Mouse (Mus musculus): ENCODE results near the gene Htatip2. TPM values are rescaled to one million over a fixed set of nuclear protein-coding genes. Genes with fewer than 3 reads are reported as not detected.

Gene Htatip2
- polyA plus RNA-seq, 1 experiment from 2014 or later: 39.0 TPM

DNA sequence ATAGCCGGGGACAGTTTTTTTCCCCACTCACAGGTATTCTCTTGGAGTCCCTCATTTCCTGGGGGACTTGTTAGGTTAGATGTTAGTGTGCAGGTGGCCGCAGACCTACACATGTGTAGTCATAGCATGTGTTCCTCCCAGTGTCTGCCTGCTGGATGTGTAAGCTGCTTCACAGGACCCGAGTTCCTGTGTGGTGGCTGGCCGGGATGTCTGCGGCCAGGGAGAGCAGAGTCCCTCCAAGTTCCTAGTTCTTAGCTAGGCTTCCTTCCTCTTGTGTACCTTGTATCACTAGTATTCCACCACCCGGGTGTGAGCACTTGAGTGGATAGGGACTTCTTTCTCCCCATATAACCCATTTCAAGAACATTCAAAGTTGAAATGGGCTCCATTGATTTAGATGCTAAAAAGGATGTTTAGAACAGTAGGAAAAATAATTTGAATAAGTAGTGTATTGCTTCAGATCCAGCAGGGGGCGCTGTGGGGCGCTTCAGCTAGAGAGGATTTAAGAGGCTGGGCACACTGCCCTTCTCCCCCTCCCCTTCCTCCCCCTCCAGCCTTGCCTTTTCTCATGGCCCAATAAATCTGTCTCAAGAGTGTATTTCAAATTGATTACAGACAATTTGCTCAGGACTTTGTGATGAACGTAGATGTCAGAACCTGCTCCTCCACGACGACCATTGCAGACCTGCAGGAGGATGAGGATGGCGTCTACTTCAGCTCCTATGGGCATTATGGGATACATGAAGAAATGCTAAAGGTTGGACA, 27.9 kb downstream of the Htatip2 start:
- no peaks in the 10 kb centered on the region for H3K9me3 ChIP-seq (replicated peaks)
- H3K4me3 ChIP-seq (replicated peaks): no peak overlapping the region
- H3K4me1 ChIP-seq (replicated peaks): no peaks in the 10 kb centered on the region
- H3K36me3 ChIP-seq: peaks cover 87% of the 10 kb centered on the region
- H3K27me3 ChIP-seq: no peaks in the 10 kb centered on the region
- no peak for ATAC-seq (ENCODE audit: low read depth)
- DNase-seq: peak; percentile 27
- no peak overlapping the region for H3K4me2 ChIP-seq
- H3K9ac ChIP-seq: no peak overlapping the region
- 60% methylated on average over 12 of the region's 12 CpGs for WGBS (ENCODE audit: insufficient replicate concordance)
- H3K27ac ChIP-seq: no peak overlapping the region

- Histone ChIP-seq H3K4me3 (replicated peaks) (no peak overlapping the region), H3K27me3 (no peaks in the 10 kb centered on the region), H3K4me2 (no peak overlapping the region), H3K9me3 (replicated peaks) (no peaks in the 10 kb centered on the region), H3K36me3 (peaks cover 84% of the 10 kb centered on the region), H3K9ac (no peak overlapping the region), H3K4me1 (replicated peaks) (no peaks in the 10 kb centered on the region), H3K27ac (no peak overlapping the region)
- 92% methylated on average over 3 of the region's 3 CpGs for WGBS (ENCODE audit: insufficient replicate concordance)
- DNase-seq: no peak
- no peak for ATAC-seq (ENCODE audit: low read depth)
Measured at GRCm38 (mm10) chr7:49787383-49787645, 28.4 kb downstream of the Htatip2 start.

DNA sequence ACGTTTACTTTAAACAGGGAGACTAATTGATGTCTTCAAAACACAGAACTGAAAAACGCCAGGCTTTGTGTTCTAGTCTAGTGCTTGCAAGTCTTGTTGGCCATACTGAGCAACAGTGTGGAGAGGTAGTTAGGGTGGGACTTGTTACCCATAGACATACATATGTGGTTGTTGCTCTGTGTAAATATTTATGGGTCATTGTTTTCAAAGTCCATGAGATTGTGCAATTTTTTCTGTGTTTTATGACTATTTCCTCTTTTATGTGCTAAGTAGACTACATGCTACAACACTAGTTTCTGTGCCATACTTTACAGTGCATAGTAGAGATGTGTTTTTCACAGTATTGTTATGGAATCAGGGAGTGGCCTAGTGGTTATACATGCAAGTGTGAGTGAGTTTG, 35.4 kb downstream of the Htatip2 start:
- no peak for ATAC-seq (ENCODE audit: low read depth)
- 71% methylated on average over 2 of the region's 2 CpGs for WGBS (ENCODE audit: insufficient replicate concordance)
- Histone ChIP-seq H3K27ac (no peak overlapping the region), H3K36me3 (peaks cover 75% of the 10 kb centered on the region), H3K9me3 (replicated peaks) (no peaks in the 10 kb centered on the region), H3K4me3 (replicated peaks) (no peak overlapping the region), H3K27me3 (no peaks in the 10 kb centered on the region), H3K4me2 (no peak overlapping the region), H3K9ac (no peak overlapping the region), H3K4me1 (replicated peaks) (no peaks in the 10 kb centered on the region)
- no peak for DNase-seq

DNA sequence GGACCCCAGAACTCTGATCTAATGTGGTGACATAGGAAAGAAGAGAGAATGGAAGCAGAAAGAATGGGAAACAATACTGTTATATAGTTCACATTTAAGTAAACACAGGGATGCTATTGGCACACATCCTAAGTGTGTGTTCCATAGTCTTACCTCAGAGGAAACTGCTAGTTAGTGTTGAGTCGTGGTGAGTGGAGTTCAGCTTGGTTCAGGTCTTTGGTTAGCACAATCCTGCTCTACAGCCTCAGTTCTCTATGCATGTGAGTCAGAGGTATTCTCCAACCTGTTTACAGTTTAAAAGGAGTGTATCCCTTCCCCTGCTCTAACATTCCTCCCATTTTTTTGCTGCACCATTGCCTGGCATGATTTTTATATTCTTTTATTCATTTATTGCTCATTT, 38.3 kb downstream of the Htatip2 start:
- H3K27me3 ChIP-seq: no peaks in the 10 kb centered on the region
- no peak for DNase-seq
- H3K9me3 ChIP-seq (replicated peaks): no peaks in the 10 kb centered on the region
- H3K4me3 ChIP-seq (replicated peaks): no peak overlapping the region
- H3K36me3 ChIP-seq: peaks cover 75% of the 10 kb centered on the region
- H3K4me1 ChIP-seq (replicated peaks): no peaks in the 10 kb centered on the region
- H3K27ac ChIP-seq: no peak overlapping the region
- 60% methylated on average over 1 of the region's 1 CpGs for WGBS (ENCODE audit: insufficient replicate concordance)
- no peak overlapping the region for H3K9ac ChIP-seq
- no peak overlapping the region for H3K4me2 ChIP-seq
- no peak for ATAC-seq (ENCODE audit: low read depth)

DNA sequence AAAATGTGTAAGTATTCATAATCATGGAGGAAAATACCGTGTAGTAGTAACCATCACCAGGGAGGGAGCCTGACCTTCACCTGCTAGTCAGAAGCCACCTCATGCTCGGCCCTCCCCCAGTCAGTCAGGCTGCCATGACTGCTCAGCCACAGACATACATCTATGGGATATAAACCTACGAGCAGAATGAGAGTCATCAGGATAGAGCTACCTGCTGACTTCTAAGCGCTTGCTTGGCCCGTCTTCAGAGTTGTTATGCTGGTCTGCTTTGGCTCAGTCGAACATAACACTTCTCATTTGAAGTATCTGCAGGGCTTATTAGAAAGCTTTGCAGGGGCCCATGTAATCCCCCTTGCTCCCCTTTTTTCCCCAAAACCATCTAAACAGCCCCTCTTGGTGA, 44.6 kb downstream of the Htatip2 start:
- H3K27ac ChIP-seq: no peak overlapping the region
- peaks cover 35% of the 10 kb centered on the region for H3K4me1 ChIP-seq (replicated peaks)
- H3K9me3 ChIP-seq (replicated peaks): no peaks in the 10 kb centered on the region
- DNase-seq (no peak), ATAC-seq (ENCODE audit: low read depth) (no peak)
- no peak overlapping the region for H3K4me2 ChIP-seq
- no peak overlapping the region for H3K4me3 ChIP-seq (replicated peaks)
- H3K27me3 ChIP-seq: no peaks in the 10 kb centered on the region
- 81% methylated on average over 6 of the region's 6 CpGs for WGBS (ENCODE audit: insufficient replicate concordance)
- no peak overlapping the region for H3K9ac ChIP-seq
- H3K36me3 ChIP-seq: peaks cover 56% of the 10 kb centered on the region

- H3K9ac ChIP-seq: no peak overlapping the region
- H3K27me3 ChIP-seq: no peaks in the 10 kb centered on the region
- no peak overlapping the region for H3K4me3 ChIP-seq (replicated peaks)
- no peaks in the 10 kb centered on the region for H3K9me3 ChIP-seq (replicated peaks)
- no peak overlapping the region for H3K27ac ChIP-seq
- 33% methylated on average over 5 of the region's 5 CpGs for WGBS (ENCODE audit: insufficient replicate concordance)
- peaks cover 55% of the 10 kb centered on the region for H3K36me3 ChIP-seq
- ATAC-seq (ENCODE audit: low read depth): peak; percentile 50; the same call in 1 of the 2 replicates
- H3K4me2 ChIP-seq: no peak overlapping the region
- peaks cover 35% of the 10 kb centered on the region for H3K4me1 ChIP-seq (replicated peaks)
- no peak for DNase-seq
Measured at GRCm38 (mm10) chr7:49804638-49805165, 45.8 kb downstream of the Htatip2 start.

DNA sequence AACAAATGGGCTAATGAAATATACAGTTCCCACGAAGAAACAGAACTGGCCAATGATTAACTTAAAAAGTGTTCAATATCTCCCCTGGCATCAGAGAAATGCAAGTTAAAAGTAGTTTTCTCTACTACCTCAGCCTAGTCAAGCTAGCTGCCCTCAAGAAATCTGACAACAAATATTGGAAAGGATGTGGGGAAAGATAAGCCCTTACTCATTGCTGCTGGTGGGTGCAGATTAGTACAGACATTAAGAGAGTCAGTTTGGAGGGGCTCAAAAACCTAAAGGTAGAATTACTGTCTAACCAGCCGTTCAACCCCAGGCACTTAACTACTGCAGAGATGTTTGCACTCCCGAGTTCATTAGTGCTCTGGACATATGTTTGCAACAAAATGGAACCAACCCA, 46.7 kb downstream of the Htatip2 start:
- peaks cover 52% of the 10 kb centered on the region for H3K36me3 ChIP-seq
- no peaks in the 10 kb centered on the region for H3K27me3 ChIP-seq
- no peak for DNase-seq
- 23% methylated on average over 3 of the region's 3 CpGs for WGBS (ENCODE audit: insufficient replicate concordance)
- H3K9ac ChIP-seq: no peak overlapping the region
- peaks cover 35% of the 10 kb centered on the region for H3K4me1 ChIP-seq (replicated peaks)
- H3K4me3 ChIP-seq (replicated peaks): no peak overlapping the region
- no peak overlapping the region for H3K4me2 ChIP-seq
- H3K9me3 ChIP-seq (replicated peaks): no peaks in the 10 kb centered on the region
- H3K27ac ChIP-seq: peak overlapping the region; percentile 11; the same call in 1 of the 2 replicates
- ATAC-seq (ENCODE audit: low read depth): peak; percentile 78

DNA sequence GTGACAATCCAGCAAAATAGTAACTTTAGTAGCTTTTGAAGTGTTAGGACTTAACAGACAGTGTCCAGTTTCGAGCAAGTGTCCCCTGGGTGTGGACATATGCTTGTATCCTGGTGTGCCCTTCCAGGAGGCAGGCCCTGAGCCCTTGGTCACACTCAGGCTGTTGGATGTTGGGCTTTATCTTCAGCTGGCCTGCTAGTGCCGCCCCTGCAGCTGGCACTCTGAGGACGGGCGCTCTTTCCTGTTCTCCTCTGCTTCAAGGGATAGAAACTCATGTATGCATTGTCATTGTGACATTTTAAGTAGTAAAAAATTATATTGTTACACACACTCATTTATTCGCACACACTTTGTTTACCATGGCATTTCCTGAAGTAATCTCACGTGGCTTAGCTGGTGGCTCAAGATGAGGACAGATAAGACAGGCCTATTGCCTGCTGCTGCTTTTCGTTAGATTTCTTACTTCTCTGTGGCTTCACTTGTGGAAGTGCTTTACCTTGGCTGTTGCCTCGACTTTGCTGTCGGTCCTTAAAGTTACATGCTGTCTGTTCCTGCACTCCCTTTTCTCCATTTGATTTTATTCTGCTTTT, 48.3 kb downstream of the Htatip2 start:
- H3K27ac ChIP-seq: no peak overlapping the region

GRCm38 (mm10) chr7:49807846-49808622, 49.1 kb downstream of the Htatip2 start:
- no peak overlapping the region for H3K4me3 ChIP-seq (replicated peaks)
- H3K4me1 ChIP-seq (replicated peaks): peaks cover 35% of the 10 kb centered on the region
- no peak overlapping the region for H3K4me2 ChIP-seq
- H3K9me3 ChIP-seq (replicated peaks): no peaks in the 10 kb centered on the region
- no peak overlapping the region for H3K27ac ChIP-seq
- WGBS (ENCODE audit: insufficient replicate concordance): 83% methylated on average over 17 of the region's 17 CpGs
- DNase-seq (no peak), ATAC-seq (ENCODE audit: low read depth) (no peak)
- H3K36me3 ChIP-seq: peaks cover 43% of the 10 kb centered on the region
- no peaks in the 10 kb centered on the region for H3K27me3 ChIP-seq
- H3K9ac ChIP-seq: no peak overlapping the region

More for the DNA sequence above, 48.3 kb downstream of the Htatip2 start:
- H3K4me1 ChIP-seq (replicated peaks): peaks cover 35% of the 10 kb centered on the region
- ATAC-seq (ENCODE audit: low read depth) (no peak), DNase-seq (no peak)
- peaks cover 48% of the 10 kb centered on the region for H3K36me3 ChIP-seq
- no peak overlapping the region for H3K9ac ChIP-seq
- H3K4me2 ChIP-seq: no peak overlapping the region
- H3K4me3 ChIP-seq (replicated peaks): no peak overlapping the region
- H3K9me3 ChIP-seq (replicated peaks): no peaks in the 10 kb centered on the region
- 35% methylated on average over 9 of the region's 9 CpGs for WGBS (ENCODE audit: insufficient replicate concordance)
- H3K27me3 ChIP-seq: no peaks in the 10 kb centered on the region

GRCm38 (mm10) chr7:49809100-49809499, 50.2 kb downstream of the Htatip2 start:
- Histone ChIP-seq H3K4me2 (no peak overlapping the region), H3K36me3 (peaks cover 48% of the 10 kb centered on the region), H3K27ac (no peak overlapping the region), H3K9ac (no peak overlapping the region), H3K9me3 (replicated peaks) (no peaks in the 10 kb centered on the region), H3K4me1 (replicated peaks) (peaks cover 31% of the 10 kb centered on the region), H3K27me3 (no peaks in the 10 kb centered on the region), H3K4me3 (replicated peaks) (no peak overlapping the region)
- WGBS (ENCODE audit: insufficient replicate concordance): 82% methylated on average over 6 of the region's 6 CpGs
- DNase-seq: no peak
- ATAC-seq (ENCODE audit: low read depth): no peak

DNA sequence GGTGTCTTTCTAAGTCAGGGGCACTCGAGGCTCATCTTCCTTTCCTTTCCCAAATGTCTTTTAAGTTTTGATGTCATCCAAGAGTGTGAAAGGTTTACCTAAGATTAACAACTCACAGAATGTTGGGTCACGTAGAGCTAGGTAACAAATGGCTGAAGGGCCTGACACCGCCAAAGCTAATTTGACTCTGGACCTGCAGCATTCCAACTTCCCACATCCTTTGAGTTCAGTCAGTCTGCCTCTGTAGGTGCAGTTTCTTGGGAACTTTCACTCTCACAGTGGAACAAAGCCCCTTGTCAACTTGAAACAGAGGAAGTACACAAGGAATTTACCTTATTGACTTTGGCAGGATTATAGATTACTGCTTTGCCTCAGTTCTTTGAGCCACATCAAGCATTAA, 50.6 kb downstream of the Htatip2 start:
- H3K9ac ChIP-seq: no peak overlapping the region
- H3K4me1 ChIP-seq (replicated peaks): peaks cover 27% of the 10 kb centered on the region
- H3K36me3 ChIP-seq: peaks cover 50% of the 10 kb centered on the region
- H3K9me3 ChIP-seq (replicated peaks): no peaks in the 10 kb centered on the region
- ATAC-seq (ENCODE audit: low read depth) (no peak), DNase-seq (no peak)
- 67% methylated on average over 3 of the region's 3 CpGs for WGBS (ENCODE audit: insufficient replicate concordance)
- no peak overlapping the region for H3K4me3 ChIP-seq (replicated peaks)
- no peak overlapping the region for H3K27ac ChIP-seq
- no peaks in the 10 kb centered on the region for H3K27me3 ChIP-seq
- H3K4me2 ChIP-seq: no peak overlapping the region

Measured in liver, embryonic 13.5 days (tissue).